Mouse (Mus musculus) testis, postnatal 14 days (tissue): ENCODE measurements around the gene Pld6.
"Not testable (repeated sequence)": the region's sequence is repeated elsewhere in the genome, so short reads cannot be mapped to it uniquely, and the experiment has no call there.

Experiments used
- DNase-seq: peaks from one replicate; pipeline ENCODE4 v3.0.0; 2021; ENCODE audit warnings: low spot score

The Pld6 gene

DNA sequence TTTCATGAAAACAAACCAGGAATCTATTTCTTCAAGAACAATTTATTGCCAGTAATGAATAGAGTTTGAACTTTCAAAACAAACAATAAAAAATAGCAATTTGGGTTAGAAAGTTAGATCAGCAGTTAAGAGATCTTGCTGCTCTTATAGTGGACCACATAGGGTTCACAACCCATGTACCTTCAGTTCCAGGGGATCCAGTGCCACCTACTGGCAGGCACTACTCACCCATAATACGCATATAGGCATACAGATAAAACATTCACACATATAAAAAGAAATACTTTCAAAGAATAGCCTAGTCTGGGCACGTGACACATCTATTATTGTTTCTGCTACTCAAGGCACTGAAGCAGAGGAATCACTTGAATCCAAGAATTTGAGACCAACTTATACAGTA is 40.8 kb downstream of the Pld6 start:
- no peak for DNase-seq

- no peak for DNase-seq
Measured at GRCm38 (mm10) chr11:59745851-59746250, 41.6 kb downstream of the Pld6 start.

DNA sequence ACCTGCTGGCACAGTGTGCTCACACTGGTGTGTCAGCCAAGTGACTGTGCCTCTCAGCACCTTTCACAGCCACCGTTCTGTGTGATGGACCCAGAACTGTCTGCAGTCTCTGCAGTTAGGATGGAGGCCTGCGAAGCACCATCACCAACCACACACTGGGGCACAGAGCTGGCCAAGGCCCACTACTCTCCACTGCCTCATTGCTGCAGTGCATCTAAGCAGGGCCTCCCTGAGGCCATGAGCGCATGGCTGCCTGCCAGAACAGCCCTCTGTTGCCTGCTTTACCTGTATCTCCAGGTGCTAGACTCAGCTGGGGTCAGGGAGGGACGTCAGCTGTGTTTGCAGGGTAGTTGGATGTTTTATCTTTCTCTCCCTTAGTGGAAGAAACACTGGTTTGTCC is 43.1 kb downstream of the Pld6 start:
- no peak for DNase-seq

DNA sequence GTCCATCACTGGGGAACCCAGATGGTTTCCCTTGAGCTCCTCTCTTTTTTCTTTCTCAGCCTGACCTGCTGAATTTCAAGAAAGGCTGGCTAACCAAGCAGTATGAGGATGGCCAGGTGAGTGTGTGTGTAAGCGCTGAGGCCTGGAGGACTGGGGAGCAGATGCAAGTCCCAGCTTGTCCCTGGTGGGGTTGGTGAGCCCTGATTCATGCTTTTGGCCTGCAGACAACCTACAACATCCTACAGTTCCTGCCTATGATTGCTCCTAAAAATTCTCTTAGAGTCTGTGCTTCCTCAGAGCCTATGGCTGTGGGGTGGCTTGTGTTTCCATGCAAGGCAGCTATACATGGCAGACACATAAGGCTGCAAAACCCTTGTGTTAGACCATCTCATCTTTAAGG is 43.7 kb downstream of the Pld6 start:
- DNase-seq, result no peak

DNA sequence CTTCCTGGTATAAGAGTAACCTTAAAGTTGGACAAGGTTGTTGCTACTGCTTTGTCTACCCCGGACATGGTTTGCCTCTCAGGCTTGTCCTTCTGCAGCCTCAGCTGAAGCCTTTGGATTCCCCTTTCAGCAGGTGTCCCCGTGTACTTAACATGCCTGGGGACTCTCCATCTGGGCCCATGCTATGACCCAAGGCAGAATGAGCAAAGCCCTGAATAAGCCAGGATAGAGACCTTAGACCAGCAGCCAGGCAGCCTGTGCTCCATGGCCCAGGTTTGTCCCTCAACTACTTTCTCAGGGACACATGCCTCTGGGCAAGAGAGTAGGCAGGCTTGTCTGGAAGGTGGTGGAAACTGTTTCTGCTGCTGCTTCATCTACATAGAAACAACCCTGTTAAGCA is 44.1 kb downstream of the Pld6 start:
- no peak for DNase-seq

- DNase-seq, result no peak
Measured at GRCm38 (mm10) chr11:59741915-59742314, 45.5 kb downstream of the Pld6 start.

DNA sequence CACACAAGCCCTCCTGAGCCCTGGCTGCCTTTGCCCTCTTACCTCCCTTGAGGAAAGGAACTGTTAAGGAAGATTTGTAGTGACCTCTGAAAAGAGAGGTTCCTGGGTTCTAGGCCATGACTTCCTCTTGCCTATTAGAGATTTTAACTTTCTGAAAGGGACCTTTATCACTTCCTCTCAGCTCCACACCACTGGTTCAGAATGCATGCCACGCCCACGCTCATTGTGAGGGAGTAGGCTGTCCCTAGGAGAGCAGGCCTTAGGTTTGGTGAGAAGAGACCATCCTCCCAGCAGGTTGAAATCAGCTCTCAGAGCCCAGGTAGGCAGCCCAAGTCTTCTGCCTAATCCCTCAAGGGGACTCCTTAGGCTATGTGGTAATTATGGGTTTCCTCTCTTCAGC is 47.4 kb downstream of the Pld6 start:
- no peak for DNase-seq

DNA sequence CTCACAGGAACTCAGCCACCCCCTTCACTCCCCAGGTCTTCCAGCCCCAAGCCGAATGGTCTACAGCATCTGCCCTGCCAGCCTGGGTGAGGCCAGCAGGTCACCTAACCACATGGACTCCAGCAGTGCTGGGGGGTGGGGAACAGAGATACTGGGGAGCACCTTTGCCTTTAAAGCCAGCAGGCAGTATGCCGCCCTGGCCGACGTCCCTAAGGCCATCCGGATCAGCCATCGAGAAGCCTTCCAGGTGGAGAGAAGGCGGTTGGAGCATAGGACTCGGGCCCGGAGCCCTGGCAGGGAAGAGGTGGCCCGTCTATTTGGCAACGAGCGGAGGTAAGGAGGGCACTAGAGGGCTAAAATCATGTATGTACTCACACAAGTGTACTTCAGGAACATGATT is 50.2 kb downstream of the Pld6 start:
- no peak for DNase-seq

- not testable (repeated sequence) for DNase-seq
Measured at GRCm38 (mm10) chr11:59735938-59736337, 51.5 kb downstream of the Pld6 start.

DNA sequence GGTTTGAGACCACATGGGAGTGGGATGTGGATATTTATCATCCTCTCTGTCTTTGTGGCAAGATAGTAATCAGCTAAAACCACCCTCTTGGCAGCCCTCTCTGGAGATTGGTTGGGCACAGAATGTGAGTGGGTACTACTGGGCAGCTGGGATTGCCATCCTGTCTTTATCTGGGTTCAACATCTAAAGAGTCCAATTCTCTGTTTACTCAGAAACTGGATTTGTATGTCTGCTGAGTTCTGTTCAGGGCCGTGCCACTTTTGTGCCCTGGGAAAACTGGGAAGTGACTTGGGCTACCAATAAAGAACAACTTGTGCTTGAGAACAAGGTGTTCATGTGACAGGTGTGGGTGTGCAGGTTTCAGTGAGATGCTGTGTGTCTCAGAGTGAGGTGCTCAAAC is 53.1 kb downstream of the Pld6 start:
- no peak for DNase-seq
